In genomic region chr7:134224741-134225612, GRCm38 (mm10) we compare ENCODE assay signal across 8 mouse cellular contexts. TPM values are rescaled to one million over a fixed set of nuclear protein-coding genes. Genes with fewer than 3 reads are reported as not detected.
DNase-seq lines count a peak whose midpoint lies in the region; ATAC-seq and TF ChIP-seq lines count a peak whose summit lies in the region.

No protein-coding gene starts in this region.

- under 1% methylated on average over 90 of the region's 90 CpGs for WGBS in embryonic facial prominence, embryonic 13.5 days
- WGBS in limb, embryonic 14.5 days = under 1% methylated on average over 83 of the region's 90 CpGs

- H3K36me3 ChIP-seq in embryonic facial prominence, embryonic 13.5 days = no peaks in the 10 kb centered on the region
- H3K36me3 ChIP-seq in limb, embryonic 14.5 days (ENCODE audit: control insufficient read depth, insufficient read depth, low read length) = no peaks in the 10 kb centered on the region

- TF ChIP-seq POLR2A in limb, embryonic 14.5 days (IDR thresholded peaks at IDR 0.05; ENCODE audit: borderline replicate concordance, extremely low read depth, insufficient read depth, insufficient read length) = no peak

- H3K27me3 ChIP-seq in embryonic facial prominence, embryonic 13.5 days = peaks cover 35% of the 10 kb centered on the region
- H3K27me3 ChIP-seq in limb, embryonic 14.5 days (ENCODE audit: control insufficient read depth, insufficient read depth, low read length) = peaks cover 14% of the 10 kb centered on the region; the same call in 1 of the 2 replicates

- peak overlapping the region; percentile 99 for H3K4me2 ChIP-seq in embryonic facial prominence, embryonic 13.5 days
- H3K4me2 ChIP-seq in limb, embryonic 14.5 days (replicated peaks; ENCODE audit: low read depth, low read length, severe bottlenecking) = peak overlapping the region; percentile 96

- H3K9ac ChIP-seq in embryonic facial prominence, embryonic 13.5 days = peak overlapping the region; percentile 75
- peak overlapping the region; percentile 70 for H3K9ac ChIP-seq in limb, embryonic 14.5 days (ENCODE audit: low read depth, low read length, severe bottlenecking)

- DNase-seq in cerebellum, adult 18-20 months = peak; percentile 12 to 33
- no peak for DNase-seq in cerebellum, adult 8-10 months
- DNase-seq in heart, adult 8-10 months (ENCODE audit: low spot score) = peak; percentile 42
- peak; percentile 15 to 26 for DNase-seq in kidney, adult 8-10 months
- DNase-seq in limb, embryonic 14.5 days (ENCODE audit: low spot score) = peak; percentile 43
- DNase-seq in neural tube, embryonic 10.5 days (ENCODE audit: extremely low spot score, low spot score) = peak; percentile 84
- DNase-seq in thymus, postnatal 4 days = peak; percentile 69

- H3K9me3 ChIP-seq in embryonic facial prominence, embryonic 13.5 days = no peaks in the 10 kb centered on the region
- H3K9me3 ChIP-seq in limb, embryonic 14.5 days (ENCODE audit: control insufficient read depth, low read length) = no peaks in the 10 kb centered on the region

- peaks cover 7% of the 10 kb centered on the region; the same call in 1 of the 2 replicates for H3K4me1 ChIP-seq in embryonic facial prominence, embryonic 13.5 days
- H3K4me1 ChIP-seq in limb, embryonic 14.5 days (ENCODE audit: control insufficient read depth, insufficient read depth, low read length) = peaks cover 11% of the 10 kb centered on the region

- ATAC-seq in embryonic facial prominence, embryonic 13.5 days (ENCODE audit: insufficient number of reproducible peaks, insufficient read depth, low FRiP score, low TSS enrichment, low read depth) = peak; percentile 38; the same call in 1 of the 2 replicates
- peak; percentile 66 for ATAC-seq in limb, embryonic 14.5 days (ENCODE audit: low FRiP score, low read depth)

- H3K27ac ChIP-seq in embryonic facial prominence, embryonic 13.5 days = peak overlapping the region; percentile 63
- H3K27ac ChIP-seq in limb, embryonic 14.5 days (replicated peaks; ENCODE audit: low read depth, low read length) = peak overlapping the region; percentile 70

- peak overlapping the region; percentile 69 for H3K4me3 ChIP-seq in embryonic facial prominence, embryonic 13.5 days
- H3K4me3 ChIP-seq in limb, embryonic 14.5 days (replicated peaks; ENCODE audit: low read length) = peak overlapping the region; percentile 64

RNA-seq across cellular contexts. Expression of gene Adam12, which starts 7.0 kb away (rescaled TPM):
- polyA plus RNA-seq in embryonic facial prominence, embryonic 13.5 days (2015; fragmentation: Nextera tagmentation; extraction: Ambion mirVana) = 4.2 and 6.1 TPM in 2 replicates
- total RNA-seq in heart, adult 8-10 months (2022) = under 1 TPM; 0.31 to 0.37 (median 0.34) TPM
- polyA plus RNA-seq in limb, embryonic 14.5 days (2012; rRNA removed) = 18.1 and 19.5 TPM in 2 replicates
- polyA plus RNA-seq in limb, embryonic 14.5 days (2014; fragmentation: Nextera tagmentation; extraction: Ambion mirVana) = 16.3 and 17.0 TPM in 2 replicates
